Mouse (Mus musculus): ENCODE measurements at regions not wholly inside any gene's neighbourhood (a gene's known extent, or its start where the extent isn't known, plus 50 kb on each side); places are given as distances from the start of the nearest gene placed in this dataset.

- peak; percentile 42 for DNase-seq (ENCODE audit: low read depth)
Measured at GRCm38 (mm10) chr17:22673891-22674622, 73.3 kb downstream of the Vmn2r112 start.
